Mouse (Mus musculus) intestine, postnatal 0 days (tissue): ENCODE measurements around the gene Serpinb9. TPM values are rescaled to one million over a fixed set of nuclear protein-coding genes. Genes with fewer than 3 reads are reported as not detected.

Experiments used
- ATAC-seq: fragments of 200-750 bp; cut with Nextera tagmentation; 2 replicates; pipeline ENCODE4 v1.8.0; 2017; ENCODE audit warnings: mild to moderate bottlenecking, moderate TSS enrichment, moderate library complexity
- H3K27ac ChIP-seq: fragments of 300-500 bp; sonication (generic); 2 replicates; pipeline ENCODE4 v1.5.1; 2014; ENCODE audit warnings: mild to moderate bottlenecking, low read depth, low read length, moderate library complexity
- H3K27me3 ChIP-seq: fragments of 300-500 bp; sonication (generic); replicated peaks from 2 replicates; pipeline ENCODE4 v1.6.1; 2014; ENCODE audit warnings: low read length, mixed read lengths; ENCODE audit not compliant: control insufficient read depth, insufficient read depth
- H3K36me3 ChIP-seq: fragments of 300-500 bp; sonication (generic); 2 replicates; pipeline ENCODE4 v1.6.1; 2014; ENCODE audit warnings: mild to moderate bottlenecking, moderate library complexity; ENCODE audit not compliant: control insufficient read depth, insufficient read depth
- H3K4me1 ChIP-seq: fragments of 300-500 bp; sonication (generic); replicated peaks from 2 replicates; pipeline ENCODE4 v1.6.1; 2014; ENCODE audit warnings: antibody characterized with exemption, low read length, mixed read lengths; ENCODE audit not compliant: control insufficient read depth, insufficient read depth
- H3K4me2 ChIP-seq: fragments of 300-500 bp; sonication (generic); replicated peaks from 2 replicates; pipeline ENCODE4 v1.6.1; 2014; ENCODE audit warnings: low read depth, mild to moderate bottlenecking, moderate library complexity
- H3K4me3 ChIP-seq: fragments of 300-500 bp; sonication (generic); 2 replicates; pipeline ENCODE4 v1.5.1; 2014; ENCODE audit warnings: low read depth, low read length
- H3K9ac ChIP-seq: fragments of 300-500 bp; sonication (generic); 2 replicates; pipeline ENCODE4 v1.6.1; 2014; ENCODE audit warnings: mild to moderate bottlenecking, low read depth, low read length
- H3K9me3 ChIP-seq: fragments of 300-500 bp; sonication (generic); 2 replicates; pipeline ENCODE4 v1.6.1; 2016; ENCODE audit warnings: mixed run types; ENCODE audit not compliant: control insufficient read depth
- CTCF ChIP-seq: sonication (generic); IDR thresholded peaks from 2 replicates; pipeline ENCODE4 v1.5.1; 2016; ENCODE audit warnings: low read depth, mild to moderate bottlenecking, control low read depth, antibody characterized with exemption, moderate library complexity
- WGBS: fragments of 180-500 bp; shearing (Covaris S2); extraction: QIAGEN DNeasy Blood & Tissue Kit; methylation state at CpG from one replicate; pipeline ENCODE4 v1.1.7; 2014; 5-methylcytosine and 5-hydroxymethylcytosine counted together
- polyA plus RNA-seq: library from polyadenylated mRNA; unstranded; fragments of >200 nt; fragmentation: Nextera tagmentation; extraction: Ambion mirVana; gene quantifications from 2 replicates; pipeline ENCODE4 v1.2.1, GENCODE M21; 2015

The Serpinb9 gene
- polyA plus RNA-seq, 1 experiment from 2014 or later = 10.0 TPM

- Histone ChIP-seq H3K4me1 (peaks cover 4% of the 10 kb centered on the region), H3K27me3 (no peaks in the 10 kb centered on the region), H3K36me3 (no peaks in the 10 kb centered on the region), H3K27ac (no peak overlapping the region), H3K9ac (no peak overlapping the region), H3K4me2 (no peak overlapping the region), H3K9me3 (no peaks in the 10 kb centered on the region), H3K4me3 (no peak overlapping the region)
- no peak for TF ChIP-seq CTCF
- no peak for ATAC-seq
- 64% methylated on average over 5 of the region's 5 CpGs for WGBS
Observed at GRCm38 (mm10) chr13:32966116-32966515, 36.9 kb upstream of the Serpinb9 start.

GRCm38 (mm10) chr13:32967233-32967632 is 35.8 kb upstream of the Serpinb9 start:
- ATAC-seq = no peak
- no peak overlapping the region for H3K4me2 ChIP-seq
- TF ChIP-seq CTCF = no peak

GRCm38 (mm10) chr13:32968353-32968984 is 34.6 kb upstream of the Serpinb9 start:
- 87% methylated on average over 5 of the region's 5 CpGs for WGBS

More at GRCm38 (mm10) chr13:32967233-32967632, 35.8 kb upstream of the Serpinb9 start:
- Histone ChIP-seq H3K36me3 (no peaks in the 10 kb centered on the region), H3K4me1 (peaks cover 4% of the 10 kb centered on the region), H3K9me3 (no peaks in the 10 kb centered on the region), H3K4me3 (no peak overlapping the region), H3K27me3 (no peaks in the 10 kb centered on the region), H3K27ac (no peak overlapping the region), H3K9ac (no peak overlapping the region)

GRCm38 (mm10) chr13:32968996-32969640 is 33.9 kb upstream of the Serpinb9 start:
- H3K27ac ChIP-seq = no peak overlapping the region
- H3K9ac ChIP-seq = no peak overlapping the region
- H3K4me2 ChIP-seq = no peak overlapping the region
- H3K36me3 ChIP-seq = no peaks in the 10 kb centered on the region
- no peak overlapping the region for H3K4me3 ChIP-seq
- no peak for ATAC-seq
- no peaks in the 10 kb centered on the region for H3K27me3 ChIP-seq
- 70% methylated on average over 4 of the region's 4 CpGs for WGBS
- H3K4me1 ChIP-seq = peaks cover 4% of the 10 kb centered on the region
- no peak for TF ChIP-seq CTCF
- no peaks in the 10 kb centered on the region for H3K9me3 ChIP-seq

More at GRCm38 (mm10) chr13:32968353-32968984, 34.6 kb upstream of the Serpinb9 start:
- no peak overlapping the region for H3K4me3 ChIP-seq
- TF ChIP-seq CTCF = no peak
- ATAC-seq = no peak
- H3K36me3 ChIP-seq = no peaks in the 10 kb centered on the region
- H3K9me3 ChIP-seq = no peaks in the 10 kb centered on the region
- H3K27me3 ChIP-seq = no peaks in the 10 kb centered on the region
- H3K4me1 ChIP-seq = peaks cover 4% of the 10 kb centered on the region
- no peak overlapping the region for H3K4me2 ChIP-seq
- no peak overlapping the region for H3K9ac ChIP-seq
- H3K27ac ChIP-seq = no peak overlapping the region

- Histone ChIP-seq H3K4me2 (no peak overlapping the region), H3K9ac (no peak overlapping the region), H3K4me3 (no peak overlapping the region), H3K4me1 (no peaks in the 10 kb centered on the region; the same call in 1 of the 2 replicates), H3K36me3 (no peaks in the 10 kb centered on the region), H3K27ac (no peak overlapping the region), H3K9me3 (no peaks in the 10 kb centered on the region), H3K27me3 (no peaks in the 10 kb centered on the region)
- WGBS = 85% methylated on average over 1 of the region's 1 CpGs
- TF ChIP-seq CTCF = no peak
- ATAC-seq = no peak
Observed at GRCm38 (mm10) chr13:32969641-32970040, 33.4 kb upstream of the Serpinb9 start.

GRCm38 (mm10) chr13:32970776-32971175 is 32.3 kb upstream of the Serpinb9 start:
- Histone ChIP-seq H3K4me3 (no peak overlapping the region), H3K36me3 (no peaks in the 10 kb centered on the region), H3K27me3 (no peaks in the 10 kb centered on the region), H3K9me3 (no peaks in the 10 kb centered on the region), H3K27ac (no peak overlapping the region), H3K4me1 (no peaks in the 10 kb centered on the region), H3K4me2 (no peak overlapping the region), H3K9ac (no peak overlapping the region)
- WGBS = 87% methylated on average over 3 of the region's 3 CpGs
- ATAC-seq = no peak
- TF ChIP-seq CTCF = no peak
